Mouse (Mus musculus) liver, adult 2 months (tissue): ENCODE measurements around the gene Capn1. TPM values are rescaled to one million over a fixed set of nuclear protein-coding genes. Genes with fewer than 3 reads are reported as not detected.

Source experiments
- DNase-seq: peaks from one replicate; pipeline ENCODE4 v3.0.0-alpha.2; 2011; ENCODE audit warnings: low read depth, low spot score; ENCODE audit errors: extremely low read depth
- H3K27ac ChIP-seq: fragments of 200-500 bp; replicated peaks from 2 replicates; pipeline ENCODE4 v1.5.1; 2012; ENCODE audit warnings: low read depth, mild to moderate bottlenecking, control low read depth, inconsistent platforms, low read length; ENCODE audit not compliant: insufficient read depth
- H3K27me3 ChIP-seq: fragments of 200-500 bp; 2 replicates; pipeline ENCODE4 v1.6.1; 2012; ENCODE audit warnings: mild to moderate bottlenecking, moderate library complexity, low read length, inconsistent platforms; ENCODE audit not compliant: control insufficient read depth, insufficient read depth
- H3K36me3 ChIP-seq: fragments of 200-500 bp; 2 replicates; pipeline ENCODE4 v1.6.1; 2012; ENCODE audit warnings: low read length, inconsistent platforms; ENCODE audit not compliant: control insufficient read depth, insufficient read depth
- H3K4me1 ChIP-seq: fragments of 200-500 bp; 2 replicates; pipeline ENCODE4 v1.6.1; 2011; ENCODE audit warnings: low read length; ENCODE audit not compliant: control insufficient read depth, insufficient read depth
- H3K4me3 ChIP-seq: fragments of 200-500 bp; 2 replicates; pipeline ENCODE4 v1.5.1; 2011; ENCODE audit warnings: low read depth, mild to moderate bottlenecking, control low read depth, low read length, moderate library complexity; ENCODE audit not compliant: insufficient read depth
- H3K79me2 ChIP-seq: fragments of 200-500 bp; 2 replicates; pipeline ENCODE4 v1.6.1; 2012; ENCODE audit warnings: inconsistent platforms, mild to moderate bottlenecking, low read length, moderate library complexity; ENCODE audit not compliant: control insufficient read depth, insufficient read depth
- H3K9ac ChIP-seq: fragments of 200-500 bp; 2 replicates; pipeline ENCODE4 v1.6.1; 2012; ENCODE audit warnings: low read depth, mild to moderate bottlenecking, control low read depth, inconsistent platforms, low read length
- CTCF ChIP-seq: fragments of 200-500 bp; IDR thresholded peaks from 2 replicates; pipeline ENCODE4 v1.5.1; 2011; ENCODE audit warnings: low read depth, low read length, control low read depth
- POLR2A ChIP-seq: fragments of 200-500 bp; IDR thresholded peaks from 2 replicates; pipeline ENCODE4 v1.6.1; 2011; ENCODE audit warnings: low read length, control low read depth; ENCODE audit not compliant: insufficient read depth; ENCODE audit errors: extremely low read depth
- WGBS: fragments of 180-500 bp; shearing (Covaris S2); methylation state at CpG from one replicate; pipeline ENCODE4 v1.1.7; 2018; 5-methylcytosine and 5-hydroxymethylcytosine counted together
- polyA plus RNA-seq: library from polyadenylated mRNA; depleted of rRNA; stranded (reverse); fragments of >200 nt; gene quantifications from 2 replicates; pipeline ENCODE4 v1.2.3, GENCODE M21; 2012
- total RNA-seq: library from RNA; depleted of rRNA; stranded (reverse); fragments of >200 nt; gene quantifications from 2 replicates; pipeline ENCODE4 v1.2.3, GENCODE M21; 2014

The Capn1 gene
- total and polyA plus RNA-seq, 2 experiments, result 8.0 to 12.7 TPM

- H3K36me3 ChIP-seq, result peaks cover 40% of the 10 kb centered on the region
- H3K79me2 ChIP-seq, result peaks cover 25% of the 10 kb centered on the region; the same call in 1 of the 2 replicates
- 79% methylated on average over 11 of the region's 11 CpGs for WGBS
- no peak overlapping the region for H3K9ac ChIP-seq
- DNase-seq, result no peak
- H3K27ac ChIP-seq, result no peak overlapping the region
- no peaks in the 10 kb centered on the region for H3K27me3 ChIP-seq
- no peak overlapping the region for H3K4me3 ChIP-seq
- H3K4me1 ChIP-seq, result peaks cover 22% of the 10 kb centered on the region
- TF ChIP-seq POLR2A (no peak), CTCF (no peak)
Measured at GRCm38 (mm10) chr19:6048681-6049410, 33.1 kb upstream of the Capn1 start.

- 52% methylated on average over 8 of the region's 8 CpGs for WGBS
- no peak for DNase-seq
- Histone ChIP-seq H3K9ac (peak overlapping the region; percentile 78), H3K4me1 (peaks cover 22% of the 10 kb centered on the region), H3K4me3 (peak overlapping the region; percentile 69), H3K27me3 (no peaks in the 10 kb centered on the region), H3K79me2 (peaks cover 25% of the 10 kb centered on the region; the same call in 1 of the 2 replicates), H3K27ac (peak overlapping the region; percentile 88; the same call in 1 of the 2 replicates), H3K36me3 (peaks cover 32% of the 10 kb centered on the region)
- TF ChIP-seq CTCF (no peak), POLR2A (no peak)
Measured at GRCm38 (mm10) chr19:6047899-6048166, 32.1 kb upstream of the Capn1 start.

GRCm38 (mm10) chr19:6047154-6047898 lies 31.6 kb upstream of the Capn1 start:
- H3K79me2 ChIP-seq, result peaks cover 25% of the 10 kb centered on the region; the same call in 1 of the 2 replicates
- peaks cover 27% of the 10 kb centered on the region for H3K36me3 ChIP-seq
- no peaks in the 10 kb centered on the region for H3K27me3 ChIP-seq
- no peak for DNase-seq
- TF ChIP-seq CTCF, result no peak
- no peak for TF ChIP-seq POLR2A
- peaks cover 22% of the 10 kb centered on the region for H3K4me1 ChIP-seq
- H3K27ac ChIP-seq, result peak overlapping the region; percentile 88
- 1% methylated on average over 42 of the region's 44 CpGs for WGBS
- H3K9ac ChIP-seq, result peak overlapping the region; percentile 78
- peak overlapping the region; percentile 69 for H3K4me3 ChIP-seq

GRCm38 (mm10) chr19:6046294-6047153 lies 30.8 kb upstream of the Capn1 start, which contains the start of gene Syvn1:
TSS of gene Syvn1 (plus strand) at chr19:6046576.
- Histone ChIP-seq H3K36me3 (peaks cover 20% of the 10 kb centered on the region; the same call in 1 of the 2 replicates), H3K79me2 (peaks cover 25% of the 10 kb centered on the region; the same call in 1 of the 2 replicates), H3K4me3 (peak within 1 kb of the TSS; percentile 69), H3K9ac (peak within 1 kb of the TSS; percentile 91), H3K27me3 (no peaks in the 10 kb centered on the region), H3K4me1 (peaks cover 30% of the 10 kb centered on the region), H3K27ac (peak within 1 kb of the TSS; percentile 100)
- TF ChIP-seq POLR2A, result peak; percentile 75
- TF ChIP-seq CTCF, result no peak
- WGBS, result under 1% methylated on average over 65 of the region's 65 CpGs
- DNase-seq, result peak; percentile 95
